Mouse (Mus musculus): Measurements from ENCODE around the gene R3hdm1. TPM values are rescaled to one million over a fixed set of nuclear protein-coding genes. Genes with fewer than 3 reads are reported as not detected.
"Not testable (repeated sequence)": the region's sequence is repeated elsewhere in the genome, so short reads cannot be mapped to it uniquely, and the experiment has no call there.

The R3hdm1 gene
- polyA plus RNA-seq, 1 experiment = 29.5 TPM

DNA sequence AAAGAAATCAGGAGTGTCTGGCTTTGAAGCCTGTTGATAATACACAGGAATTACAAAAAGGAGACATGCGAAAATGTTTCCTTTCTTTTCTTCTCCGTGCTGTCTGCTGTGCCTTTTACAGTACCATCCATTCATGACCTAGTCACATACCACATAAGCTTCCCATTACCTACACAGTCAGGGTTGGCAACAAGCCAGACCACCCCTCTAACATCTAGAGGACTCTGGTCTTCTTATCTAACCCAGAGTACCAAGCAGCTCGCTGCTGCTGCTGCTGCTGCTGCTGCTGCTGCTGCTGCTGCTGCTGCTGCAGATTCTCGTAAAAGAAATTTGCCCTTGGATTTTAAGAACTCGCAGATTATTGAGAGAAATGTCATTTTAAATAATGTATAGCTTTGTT lies 110.2 kb downstream of the R3hdm1 start:
- Histone ChIP-seq H3K4me3 (ENCODE audit: insufficient read depth, low read depth, low read length) (no peak overlapping the region), H3K27ac (ENCODE audit: insufficient read depth, low read depth, low read length) (no peak overlapping the region), H3K36me3 (ENCODE audit: control insufficient read depth, insufficient read depth, low read length) (peaks cover 7% of the 10 kb centered on the region; the same call in 1 of the 2 replicates), H3K27me3 (replicated peaks; ENCODE audit: control insufficient read depth, insufficient read depth, low read length) (no peaks in the 10 kb centered on the region), H3K4me1 (ENCODE audit: control insufficient read depth, insufficient read depth, low read length) (no peaks in the 10 kb centered on the region)
- no peak for DNase-seq
- TF ChIP-seq CTCF (conservative IDR thresholded peaks at IDR 0.05; ENCODE audit: insufficient read depth, insufficient read length, low read depth, low read length) (no peak), POLR2A (IDR thresholded peaks at IDR 0.05; ENCODE audit: low read depth, low read length) (no peak)
- WGBS = 88% methylated on average over 5 of the region's 5 CpGs

DNA sequence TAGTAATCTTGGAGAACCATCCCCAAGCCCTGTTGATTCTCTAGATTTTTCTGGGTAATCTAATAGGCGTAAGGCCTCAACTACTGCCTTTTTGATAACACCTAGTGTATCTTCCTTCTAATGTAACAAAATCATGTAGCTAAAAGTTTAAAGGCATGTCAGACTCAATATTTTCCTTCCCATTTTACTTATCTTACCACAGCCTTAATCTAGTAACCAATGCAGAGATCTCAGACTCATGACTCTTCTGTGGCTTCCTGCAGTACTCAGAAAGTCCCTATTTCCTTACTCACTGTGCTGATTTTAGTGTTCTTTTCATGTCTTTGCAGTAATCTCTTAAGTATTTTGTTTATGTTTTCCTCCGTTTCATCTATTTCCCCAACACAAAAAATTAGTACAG lies 118.8 kb downstream of the R3hdm1 start:
- Histone ChIP-seq H3K27ac (ENCODE audit: insufficient read depth, low read depth, low read length) (no peak overlapping the region), H3K36me3 (ENCODE audit: control insufficient read depth, insufficient read depth, low read length) (peaks cover 5% of the 10 kb centered on the region), H3K4me1 (ENCODE audit: control insufficient read depth, insufficient read depth, low read length) (no peaks in the 10 kb centered on the region), H3K27me3 (replicated peaks; ENCODE audit: control insufficient read depth, insufficient read depth, low read length) (no peaks in the 10 kb centered on the region), H3K4me3 (ENCODE audit: insufficient read depth, low read depth, low read length) (no peak overlapping the region)
- DNase-seq = no peak
- TF ChIP-seq CTCF (conservative IDR thresholded peaks at IDR 0.05; ENCODE audit: insufficient read depth, insufficient read length, low read depth, low read length) (no peak), POLR2A (IDR thresholded peaks at IDR 0.05; ENCODE audit: low read depth, low read length) (no peak)
- 98% methylated on average over 2 of the region's 2 CpGs for WGBS

DNA sequence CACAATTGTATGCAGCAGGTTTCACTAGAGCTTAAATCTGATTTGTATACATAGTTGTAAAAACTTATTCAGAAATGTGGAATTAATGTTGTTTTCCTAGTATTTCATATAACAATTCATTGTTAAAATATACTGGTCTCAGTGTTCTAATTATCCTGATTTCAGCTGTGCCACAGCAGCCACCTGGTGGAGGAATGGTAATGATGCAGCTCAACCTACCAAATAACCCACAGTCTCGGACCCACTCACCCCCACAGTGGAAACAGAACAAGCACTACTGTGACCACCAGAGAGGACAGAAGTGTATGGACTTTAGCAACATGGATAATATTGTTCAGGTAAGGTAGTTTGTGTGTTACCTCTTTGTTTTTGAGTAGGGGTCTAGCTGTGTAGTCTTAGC lies 120.2 kb downstream of the R3hdm1 start:
- DNase-seq = no peak

DNA sequence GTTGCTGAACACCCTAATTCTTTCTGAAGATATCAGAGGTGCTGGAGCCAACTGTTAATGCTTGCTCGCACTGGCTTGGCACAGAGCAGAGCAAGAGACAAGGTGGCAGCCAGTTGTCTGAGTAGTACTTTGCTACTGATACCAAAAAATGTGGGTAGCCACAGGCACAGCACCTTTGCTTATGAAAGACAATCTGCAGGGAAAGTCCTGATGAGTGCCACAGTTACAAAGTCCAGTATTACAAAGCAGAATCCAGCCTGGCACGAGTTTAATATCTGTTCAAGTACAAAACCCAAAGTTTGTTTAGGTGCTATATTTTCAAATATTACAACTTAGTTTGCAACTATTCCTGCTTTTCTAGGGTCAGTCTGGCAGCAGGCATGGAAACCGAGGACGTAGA lies 132.1 kb downstream of the R3hdm1 start:
- TF ChIP-seq POLR2A (IDR thresholded peaks at IDR 0.05; ENCODE audit: low read depth, low read length) (no peak), CTCF (conservative IDR thresholded peaks at IDR 0.05; ENCODE audit: insufficient read depth, insufficient read length, low read depth, low read length) (no peak)
- H3K36me3 ChIP-seq (ENCODE audit: control insufficient read depth, insufficient read depth, low read length) = peaks cover 10% of the 10 kb centered on the region
- H3K27ac ChIP-seq (ENCODE audit: insufficient read depth, low read depth, low read length) = no peak overlapping the region
- WGBS = 77% methylated on average over 4 of the region's 4 CpGs
- H3K4me3 ChIP-seq (ENCODE audit: insufficient read depth, low read depth, low read length) = no peak overlapping the region
- no peaks in the 10 kb centered on the region for H3K27me3 ChIP-seq (replicated peaks; ENCODE audit: control insufficient read depth, insufficient read depth, low read length)
- 0 out of 2 replicates have a peak, but pooled peaks cover 3% of the 10 kb centered on the region for H3K4me1 ChIP-seq (ENCODE audit: control insufficient read depth, insufficient read depth, low read length)
- peak; percentile 58 for DNase-seq

More for the DNA sequence above, 120.2 kb downstream of the R3hdm1 start:
- H3K27ac ChIP-seq (ENCODE audit: insufficient read depth, low read depth, low read length) = no peak overlapping the region
- TF ChIP-seq CTCF (conservative IDR thresholded peaks at IDR 0.05; ENCODE audit: insufficient read depth, insufficient read length, low read depth, low read length) (peak; percentile 32), POLR2A (IDR thresholded peaks at IDR 0.05; ENCODE audit: low read depth, low read length) (no peak)
- WGBS = 89% methylated on average over 1 of the region's 1 CpGs
- H3K27me3 ChIP-seq (replicated peaks; ENCODE audit: control insufficient read depth, insufficient read depth, low read length) = no peaks in the 10 kb centered on the region
- H3K4me1 ChIP-seq (ENCODE audit: control insufficient read depth, insufficient read depth, low read length) = no peaks in the 10 kb centered on the region
- H3K36me3 ChIP-seq (ENCODE audit: control insufficient read depth, insufficient read depth, low read length) = peaks cover 5% of the 10 kb centered on the region
- H3K4me3 ChIP-seq (ENCODE audit: insufficient read depth, low read depth, low read length) = no peak overlapping the region

DNA sequence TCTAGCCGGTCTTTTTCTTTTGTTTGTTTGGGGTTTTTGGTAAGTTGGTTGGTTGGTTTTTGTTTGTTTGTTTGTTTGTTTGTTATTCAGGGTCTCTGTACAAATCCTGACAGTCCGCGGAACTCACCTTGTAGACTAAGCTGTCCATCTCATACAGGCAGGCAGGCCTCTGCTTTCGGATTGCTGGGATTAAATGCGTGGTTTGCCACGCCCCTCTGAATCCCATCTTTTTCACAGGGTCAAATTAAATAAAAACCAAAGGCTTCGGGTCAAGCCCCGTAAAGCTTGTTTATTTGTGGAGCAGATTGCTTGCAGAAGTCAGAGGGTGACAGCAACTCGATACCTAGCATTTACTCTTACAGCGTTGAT lies 140.5 kb downstream of the R3hdm1 start, which contains the start of gene Ubxn4:
Gene Ubxn4 (plus strand): TSS at position 338 of the 369 bp plus-strand sequence.
- WGBS = 10% methylated on average over 10 of the region's 10 CpGs
- H3K27ac ChIP-seq (ENCODE audit: insufficient read depth, low read depth, low read length) = peak within 1 kb of the TSS; percentile 58
- TF ChIP-seq POLR2A (IDR thresholded peaks at IDR 0.05; ENCODE audit: low read depth, low read length) = no peak
- no peak for TF ChIP-seq CTCF (conservative IDR thresholded peaks at IDR 0.05; ENCODE audit: insufficient read depth, insufficient read length, low read depth, low read length)
- no peaks in the 10 kb centered on the region for H3K36me3 ChIP-seq (ENCODE audit: control insufficient read depth, insufficient read depth, low read length)
- DNase-seq = no peak
- peak within 1 kb of the TSS; percentile 75 for H3K4me3 ChIP-seq (ENCODE audit: insufficient read depth, low read depth, low read length)
- no peaks in the 10 kb centered on the region; the same call in 1 of the 2 replicates for H3K4me1 ChIP-seq (ENCODE audit: control insufficient read depth, insufficient read depth, low read length)
- H3K27me3 ChIP-seq (replicated peaks; ENCODE audit: control insufficient read depth, insufficient read depth, low read length) = no peaks in the 10 kb centered on the region

DNA sequence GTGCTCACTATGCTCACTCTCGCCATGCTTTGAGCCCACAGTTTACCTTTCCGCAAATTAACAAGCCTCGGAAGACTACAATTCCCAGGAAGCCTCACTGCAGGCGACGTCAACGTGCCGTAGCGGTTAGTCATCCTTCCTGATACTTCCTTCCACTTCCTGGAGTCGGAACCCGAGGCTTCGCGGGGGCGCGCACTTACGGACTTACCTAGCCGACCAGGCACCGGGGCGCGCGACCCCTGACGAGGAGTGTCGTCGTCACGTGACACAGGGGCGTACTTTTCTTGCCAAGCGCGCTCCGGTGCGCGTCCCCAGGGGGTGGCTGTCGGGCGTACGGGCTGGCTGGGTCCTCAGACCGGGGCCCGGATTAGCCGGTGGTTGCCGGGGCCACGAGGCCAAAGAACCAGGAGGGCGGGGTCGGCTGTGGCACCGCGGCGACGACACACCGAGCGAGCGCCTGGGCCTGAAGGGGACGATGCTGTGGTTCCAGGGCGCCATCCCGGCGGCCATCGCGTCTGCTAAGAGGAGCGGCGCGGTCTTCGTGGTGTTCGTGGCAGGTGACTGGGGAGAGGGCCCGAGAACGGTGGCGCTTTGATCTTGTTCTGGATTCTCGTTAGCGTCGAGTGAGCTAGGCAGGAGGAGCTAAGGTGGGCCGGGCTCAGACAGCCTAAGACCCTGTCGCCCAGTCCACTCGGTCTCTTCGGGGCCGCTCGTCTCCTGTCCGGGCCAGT lies 141.1 kb downstream of the R3hdm1 start:
- Histone ChIP-seq H3K4me1 (ENCODE audit: control insufficient read depth, insufficient read depth, low read length) (no peaks in the 10 kb centered on the region; the same call in 1 of the 2 replicates), H3K4me3 (ENCODE audit: insufficient read depth, low read depth, low read length) (peak overlapping the region; percentile 75), H3K27me3 (replicated peaks; ENCODE audit: control insufficient read depth, insufficient read depth, low read length) (no peaks in the 10 kb centered on the region), H3K27ac (ENCODE audit: insufficient read depth, low read depth, low read length) (peak overlapping the region; percentile 58), H3K36me3 (ENCODE audit: control insufficient read depth, insufficient read depth, low read length) (no peaks in the 10 kb centered on the region)
- TF ChIP-seq CTCF (conservative IDR thresholded peaks at IDR 0.05; ENCODE audit: insufficient read depth, insufficient read length, low read depth, low read length) (no peak), POLR2A (IDR thresholded peaks at IDR 0.05; ENCODE audit: low read depth, low read length) (no peak)
- WGBS = under 1% methylated on average over 71 of the region's 71 CpGs
- DNase-seq = peak; percentile 98

DNA sequence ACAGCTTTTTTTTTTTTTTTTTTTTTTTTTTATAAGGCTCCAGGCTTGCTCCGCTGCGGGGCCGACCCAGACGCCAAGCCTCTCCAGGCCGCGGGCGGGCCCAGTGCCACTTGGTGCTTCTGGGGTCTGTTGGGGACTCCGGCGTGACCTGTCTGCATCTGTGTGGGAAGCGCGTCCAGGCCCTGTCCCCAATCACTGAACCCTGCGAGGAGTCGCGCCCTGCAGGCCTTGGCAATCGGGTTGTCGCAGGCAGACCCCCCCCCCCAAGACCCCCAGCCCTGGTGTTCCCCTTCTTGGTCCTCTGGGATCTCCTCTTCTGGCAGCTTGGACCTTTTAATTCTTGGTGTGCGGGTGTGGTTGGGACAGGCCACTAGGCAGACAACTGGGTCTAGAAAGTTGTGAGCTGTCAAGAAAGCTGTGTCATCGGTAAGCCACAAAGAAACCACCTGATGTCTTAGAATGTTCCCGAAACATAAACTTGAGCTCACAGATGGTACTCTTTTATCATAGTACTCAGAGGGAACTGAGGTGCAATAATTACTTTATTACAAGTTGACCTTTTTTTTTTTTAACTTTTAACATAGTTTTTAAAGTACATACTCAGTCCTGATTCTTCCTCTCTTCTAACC lies 141.7 kb downstream of the R3hdm1 start:
- no peaks in the 10 kb centered on the region for H3K27me3 ChIP-seq (replicated peaks; ENCODE audit: control insufficient read depth, insufficient read depth, low read length)
- DNase-seq = peak; percentile 21
- peak overlapping the region; percentile 58 for H3K27ac ChIP-seq (ENCODE audit: insufficient read depth, low read depth, low read length)
- no peaks in the 10 kb centered on the region; the same call in 1 of the 2 replicates for H3K4me1 ChIP-seq (ENCODE audit: control insufficient read depth, insufficient read depth, low read length)
- TF ChIP-seq POLR2A (IDR thresholded peaks at IDR 0.05; ENCODE audit: low read depth, low read length) = no peak
- no peak for TF ChIP-seq CTCF (conservative IDR thresholded peaks at IDR 0.05; ENCODE audit: insufficient read depth, insufficient read length, low read depth, low read length)
- peak overlapping the region; percentile 75 for H3K4me3 ChIP-seq (ENCODE audit: insufficient read depth, low read depth, low read length)
- WGBS = under 1% methylated on average over 19 of the region's 19 CpGs
- no peaks in the 10 kb centered on the region for H3K36me3 ChIP-seq (ENCODE audit: control insufficient read depth, insufficient read depth, low read length)

DNA sequence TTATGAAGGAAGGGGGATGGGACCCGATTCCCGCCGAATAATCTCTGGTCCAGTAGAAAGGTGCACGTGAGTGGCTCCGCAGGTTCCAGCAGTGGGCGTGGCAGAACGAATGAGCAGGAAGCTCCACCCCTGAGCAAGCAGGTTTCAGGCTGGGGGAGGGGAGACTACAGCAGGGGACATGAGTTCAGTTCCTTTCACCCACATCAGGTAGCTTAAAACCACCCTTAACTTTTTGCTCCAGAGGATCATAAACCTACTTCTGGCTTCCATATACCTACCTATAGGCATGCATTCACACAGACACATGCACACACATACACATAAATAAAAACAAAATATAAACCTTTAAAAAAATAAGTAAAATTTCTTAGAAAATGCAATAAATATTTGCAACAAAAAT lies 164.0 kb downstream of the R3hdm1 start:
- H3K27ac ChIP-seq (ENCODE audit: insufficient read depth, low read depth, low read length); H3K4me1 ChIP-seq (ENCODE audit: control insufficient read depth, insufficient read depth, low read length); H3K27me3 ChIP-seq (replicated peaks; ENCODE audit: control insufficient read depth, insufficient read depth, low read length); DNase-seq; H3K4me3 ChIP-seq (ENCODE audit: insufficient read depth, low read depth, low read length): not testable (repeated sequence)
- peaks cover 23% of the 10 kb centered on the region for H3K36me3 ChIP-seq (ENCODE audit: control insufficient read depth, insufficient read depth, low read length)
- WGBS = 79% methylated on average over 7 of the region's 7 CpGs

Measured in kidney, adult 2 months (tissue).